Mouse (Mus musculus) MN1 (cell line): ENCODE results near the gene Aco2.
"Not testable (repeated sequence)": the region's sequence is repeated elsewhere in the genome, so short reads cannot be mapped to it uniquely, and the experiment has no call there.

Experiments
- DNase-seq: peaks from one replicate; pipeline ENCODE4 v3.0.0-alpha.2; 2016; ENCODE audit warnings: low spot score

Aco2 gene

DNA sequence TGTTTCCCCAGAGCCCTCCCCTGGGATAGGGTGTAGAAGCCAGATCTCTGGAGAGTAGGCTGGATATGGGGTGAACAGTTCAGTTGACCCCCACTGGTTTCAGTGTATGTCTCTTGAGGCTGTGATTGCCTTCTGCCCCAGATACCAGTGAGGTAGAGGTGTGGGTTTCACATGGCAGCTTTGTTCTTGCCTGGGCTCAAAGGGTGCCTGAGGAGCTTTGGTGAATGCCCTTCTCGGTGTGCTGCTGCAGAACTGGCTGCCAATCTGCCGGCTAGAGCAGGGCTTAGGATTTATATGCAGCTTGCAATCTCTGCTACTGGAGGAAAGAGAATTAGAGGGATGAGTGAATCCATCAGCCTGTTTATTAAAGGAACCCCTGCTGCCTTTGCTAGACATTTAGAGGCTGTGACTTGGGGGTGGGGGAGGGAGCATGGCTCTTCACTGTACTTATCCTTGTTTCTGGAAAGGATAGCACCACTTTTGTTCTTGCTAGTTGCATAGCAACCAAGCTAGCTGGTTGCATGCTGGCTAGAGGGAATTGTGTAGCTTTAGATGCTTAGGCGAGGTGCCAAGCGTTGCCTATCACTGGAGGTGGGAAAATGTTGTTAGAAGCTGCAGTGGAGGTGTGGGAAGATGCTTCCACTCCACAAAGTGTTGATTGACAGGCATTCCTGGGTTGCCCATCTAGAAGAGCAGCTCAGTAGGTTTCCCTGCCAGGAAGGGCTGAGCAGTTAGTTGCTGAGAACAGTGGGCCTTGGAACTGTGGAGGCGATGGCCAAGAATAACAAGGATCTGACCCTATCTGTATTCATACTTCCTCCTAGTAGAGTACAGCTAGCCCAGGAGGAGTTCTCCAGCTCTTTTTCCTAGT is 7.7 kb downstream of the Aco2 start:
- peak; percentile 68 for DNase-seq

DNA sequence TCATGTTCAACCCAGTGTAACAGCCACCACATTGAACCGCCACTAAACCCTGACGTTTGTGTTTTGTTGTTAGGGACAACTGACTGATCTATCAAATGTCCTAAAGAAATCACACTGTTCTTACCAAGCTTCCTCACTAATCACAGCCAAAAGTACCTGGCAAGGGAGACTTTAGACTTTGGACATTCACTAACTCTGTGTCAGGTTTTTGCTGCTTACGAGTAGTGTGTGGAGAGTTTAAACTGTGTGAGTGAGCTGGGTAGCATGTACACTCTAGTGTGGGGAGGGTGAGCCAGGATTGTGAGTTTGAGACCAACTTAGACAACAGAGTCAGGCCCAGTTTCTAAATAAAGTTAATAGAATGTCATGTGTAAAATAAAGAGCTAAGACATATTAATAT is 10.2 kb downstream of the Aco2 start:
- no peak for DNase-seq

DNA sequence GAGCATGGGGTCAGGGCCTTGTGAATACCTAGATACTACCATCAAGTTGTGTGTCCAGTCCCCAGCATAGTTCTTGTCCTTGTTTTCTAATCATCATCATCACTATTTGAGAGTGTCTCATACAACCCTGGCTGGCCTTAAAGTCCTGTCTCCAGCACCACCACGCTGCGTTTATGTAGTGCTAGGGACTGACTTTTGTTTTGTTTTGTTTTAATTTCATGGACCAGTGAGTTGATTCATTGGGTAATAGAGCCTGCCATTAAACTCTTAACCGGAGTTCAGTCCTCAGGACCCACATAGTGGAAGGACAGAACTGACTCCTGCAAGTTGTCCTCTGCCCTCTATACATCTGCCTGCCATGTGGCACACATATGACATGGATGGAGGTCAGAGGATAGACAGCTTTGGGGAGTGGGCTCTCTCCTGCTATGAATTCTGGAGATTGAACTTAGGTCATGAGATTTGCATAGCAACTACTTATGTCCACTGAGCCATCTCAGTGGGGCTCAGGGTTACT is 13.4 kb downstream of the Aco2 start:
- DNase-seq: no peak

DNA sequence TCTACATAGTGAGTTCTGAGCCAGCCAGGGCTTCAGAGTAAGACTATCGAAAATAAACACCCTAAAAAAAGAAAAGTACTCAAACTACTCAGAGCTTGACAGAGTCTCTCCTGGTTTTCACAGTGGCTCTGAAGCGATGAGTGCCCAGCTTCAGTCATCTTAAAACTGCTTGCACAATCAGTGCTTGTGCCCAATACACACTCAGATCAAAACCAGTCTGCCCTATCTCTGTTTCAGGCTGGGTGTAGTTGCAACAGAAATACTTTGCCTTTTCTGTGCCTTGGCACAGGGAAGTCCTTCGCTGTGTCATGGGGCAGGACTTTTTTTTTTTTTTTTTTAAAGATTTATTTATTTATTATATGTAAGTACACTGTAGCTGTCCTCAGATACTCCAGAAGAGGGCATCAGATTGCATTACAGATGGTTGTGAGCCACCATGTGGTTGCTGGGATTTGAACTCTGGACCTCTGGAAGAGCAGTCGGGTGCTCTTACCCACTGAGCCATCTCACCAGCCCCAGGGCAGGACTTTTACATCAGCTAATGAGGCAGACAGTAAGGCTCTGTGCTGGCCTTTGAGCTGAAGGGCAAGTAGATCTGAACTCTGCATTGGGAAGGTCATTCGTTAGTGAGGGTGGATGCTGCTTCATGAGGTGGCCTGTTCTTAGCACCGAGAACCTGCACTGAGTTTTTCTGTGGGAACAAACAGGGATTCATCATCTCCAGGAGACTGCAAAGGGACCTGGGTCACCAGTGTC is 14.9 kb downstream of the Aco2 start:
- DNase-seq: no peak

DNA sequence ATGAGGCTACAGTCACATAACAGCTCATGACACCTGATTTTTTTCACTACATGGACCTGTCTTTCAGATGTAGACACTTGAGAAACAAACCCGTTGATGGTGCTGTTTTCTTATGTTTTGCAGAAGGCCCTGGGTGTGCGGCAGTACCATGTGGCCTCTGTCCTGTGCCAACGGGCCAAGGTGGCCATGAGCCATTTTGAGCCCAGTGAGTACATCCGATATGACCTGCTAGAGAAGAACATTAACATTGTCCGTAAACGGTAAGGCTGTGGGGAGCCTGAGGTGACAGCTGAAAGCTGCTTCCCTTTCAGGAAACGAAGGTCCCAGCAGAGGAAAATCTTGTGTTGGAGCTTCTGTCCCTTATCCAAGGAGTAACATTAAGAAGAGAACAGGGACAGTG is 17.1 kb downstream of the Aco2 start:
- no peak for DNase-seq

DNA sequence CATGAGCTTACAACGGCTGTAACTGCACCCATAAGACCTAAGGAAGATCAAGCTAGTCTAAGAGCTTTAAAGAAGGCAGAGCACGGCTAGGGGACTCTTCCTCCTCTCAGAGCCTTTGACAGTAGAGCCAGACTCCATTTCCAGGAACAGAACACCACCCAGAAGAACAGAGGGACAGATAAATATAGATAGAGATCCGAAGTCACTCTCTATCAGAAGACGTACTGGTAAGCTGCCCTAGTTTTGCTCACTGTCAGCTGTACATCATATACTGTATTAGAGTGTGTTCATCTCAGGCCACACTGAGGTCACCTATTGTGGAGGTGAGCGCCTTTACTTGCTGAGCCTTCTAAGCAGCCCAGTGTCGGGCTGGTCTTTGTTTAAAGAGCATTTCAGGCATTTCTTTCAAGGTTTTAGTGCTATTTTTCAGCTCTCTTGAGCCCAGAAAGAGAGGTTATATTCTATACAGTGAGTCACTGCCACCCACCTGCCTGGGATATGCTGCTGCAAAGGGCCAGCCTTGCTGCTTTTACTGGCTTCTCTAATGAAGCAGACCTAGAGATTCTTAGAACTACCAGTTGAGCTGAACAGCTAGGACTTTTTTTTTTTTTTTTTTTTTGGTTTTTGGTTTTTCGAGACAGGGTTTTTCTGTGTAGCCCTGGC is 19.2 kb downstream of the Aco2 start:
- no peak for DNase-seq

DNA sequence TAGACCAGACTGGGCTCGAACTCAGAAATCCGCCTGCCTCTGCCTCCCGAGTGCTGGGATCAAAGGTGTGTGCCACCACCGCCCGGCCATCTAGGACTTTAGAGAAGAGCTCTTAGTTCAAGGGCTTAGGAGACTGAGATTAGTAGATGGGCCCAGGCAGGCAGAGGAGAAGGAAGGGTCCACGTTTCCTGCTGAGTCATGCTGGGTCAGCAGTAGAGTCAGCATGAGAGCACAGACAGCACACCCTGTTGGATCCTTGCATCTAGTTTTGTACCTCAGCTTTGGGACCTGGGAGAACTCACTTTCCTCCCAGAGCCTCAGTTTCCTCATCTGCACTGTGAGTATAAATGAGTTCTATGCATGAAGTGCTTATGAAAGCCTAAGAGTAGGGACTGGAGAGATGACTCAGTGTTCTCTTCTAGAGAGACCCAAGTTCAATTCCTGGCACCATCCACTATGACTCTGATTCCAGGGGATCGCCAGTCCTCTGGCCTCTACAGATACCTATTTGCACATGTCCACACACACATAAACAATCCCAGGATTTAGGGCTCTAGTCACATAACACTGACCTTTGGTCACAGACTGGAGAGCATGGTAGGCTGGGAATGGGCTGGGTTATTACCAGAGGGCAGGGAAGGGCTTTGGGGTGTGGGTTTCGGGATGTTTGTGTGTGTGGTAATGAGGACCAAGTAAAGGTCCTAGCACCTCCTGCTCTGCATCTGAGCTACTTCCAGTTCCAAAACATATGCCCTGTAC is 19.9 kb downstream of the Aco2 start:
- DNase-seq: no peak

DNA sequence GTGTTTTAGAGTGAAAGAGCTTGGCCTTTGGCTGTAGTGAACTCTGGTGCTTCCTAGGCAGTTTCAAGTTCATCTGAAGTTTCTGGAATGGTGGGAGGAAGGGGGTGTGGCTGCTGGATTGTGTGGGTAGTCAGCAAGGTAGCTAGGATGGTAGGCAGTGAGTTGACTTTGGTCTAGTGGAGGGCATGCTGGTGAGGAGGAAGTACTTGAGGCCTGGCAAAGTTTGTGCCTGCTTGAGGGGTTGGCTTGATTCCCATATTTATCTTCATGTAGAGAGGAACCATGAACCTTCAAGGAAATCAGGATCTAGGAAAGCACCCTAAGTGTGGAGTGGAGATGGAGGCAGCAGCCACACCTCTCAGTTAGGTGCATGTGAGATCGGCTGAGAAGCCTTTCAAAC is 21.9 kb downstream of the Aco2 start:
- DNase-seq: no peak

DNA sequence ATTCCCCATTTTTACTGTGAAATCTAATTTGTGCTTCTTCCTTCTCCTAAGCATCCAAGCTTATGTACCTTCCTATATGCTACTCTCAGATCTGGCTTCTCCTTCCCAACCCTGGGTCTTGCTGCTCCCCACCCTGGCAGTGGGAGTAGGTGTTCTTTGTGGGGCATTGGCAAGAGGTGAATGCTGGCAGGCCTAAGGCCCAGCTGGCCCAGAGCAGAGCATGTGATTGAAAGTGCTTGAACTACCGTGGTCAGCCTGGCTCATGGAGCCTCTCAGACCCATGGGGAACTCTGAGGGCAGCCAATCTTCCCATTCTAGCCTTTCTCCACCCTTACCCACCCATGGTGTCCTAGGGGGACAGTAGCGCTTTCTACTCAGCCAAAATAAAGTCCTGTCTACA is 24.3 kb downstream of the Aco2 start:
- no peak for DNase-seq

DNA sequence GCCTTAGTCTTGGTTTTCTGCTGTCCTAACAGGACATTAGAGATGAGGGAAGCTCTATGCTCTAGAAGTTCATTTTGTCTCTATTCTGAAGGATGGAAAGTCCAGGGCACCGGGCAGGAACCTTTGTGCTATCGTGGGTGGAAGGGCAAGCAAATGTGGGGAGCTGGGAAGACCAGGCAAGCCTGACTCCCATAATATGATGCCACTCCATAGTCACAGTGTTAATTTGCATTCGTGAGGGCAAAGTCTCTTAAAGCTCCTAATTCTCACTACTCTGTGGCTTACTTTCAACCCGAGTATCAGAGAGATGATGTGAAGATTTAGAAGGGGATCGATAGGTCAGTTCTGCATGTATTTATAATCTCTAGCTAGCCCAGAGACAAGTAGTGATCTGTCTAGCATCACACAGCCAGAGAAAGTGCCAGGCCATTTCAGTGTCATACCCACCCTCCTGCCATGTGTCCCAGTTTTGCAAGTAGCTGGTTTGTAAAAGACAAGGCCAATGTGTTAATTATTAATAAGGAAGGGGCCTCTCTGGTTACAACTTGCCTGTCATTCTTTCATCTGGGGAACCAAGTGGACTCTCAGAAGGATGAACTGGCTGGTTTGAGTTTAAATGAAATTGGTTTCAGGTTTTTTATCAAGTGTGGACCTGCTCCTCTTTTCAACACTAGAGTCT is 25.6 kb downstream of the Aco2 start:
- DNase-seq: no peak

DNA sequence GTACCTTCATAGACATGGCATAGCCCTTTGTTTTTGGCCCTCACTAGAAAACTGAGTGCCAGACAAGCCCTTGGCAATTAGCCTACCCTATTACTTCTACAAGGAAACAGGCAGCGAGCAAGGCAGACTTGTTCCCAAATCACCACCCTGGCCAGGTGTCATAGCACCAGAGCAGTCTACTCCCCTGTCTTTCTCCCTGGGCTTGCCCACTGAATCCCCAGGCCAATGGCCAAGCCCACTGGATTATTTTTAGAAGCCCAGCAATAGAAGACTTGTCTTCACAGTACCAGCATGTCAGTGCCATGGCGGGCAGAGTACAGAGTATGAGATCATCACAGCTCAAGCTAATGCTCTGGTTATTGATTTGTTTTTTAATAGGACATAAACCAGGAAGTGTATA is 26.6 kb downstream of the Aco2 start:
- DNase-seq: peak; percentile 79

DNA sequence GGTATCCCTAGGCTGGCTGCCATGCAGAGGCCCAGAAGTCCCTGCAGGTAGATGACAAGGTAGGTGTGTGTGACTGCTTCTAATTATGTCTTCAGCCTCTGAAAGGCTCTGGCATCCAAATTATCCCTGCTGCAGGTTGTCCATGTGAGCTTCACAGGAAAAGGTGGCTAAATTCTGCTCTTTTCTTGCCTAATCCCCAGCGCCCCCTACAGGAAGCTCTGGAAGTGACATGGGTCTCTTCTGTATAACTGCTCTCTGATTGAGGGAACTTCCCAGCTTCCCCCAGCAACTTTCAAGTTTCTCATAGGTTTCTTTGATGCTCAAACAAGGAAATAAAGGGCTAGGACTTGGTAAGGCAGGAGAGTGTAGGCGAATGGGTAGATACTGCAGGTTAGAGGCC is 32.8 kb downstream of the Aco2 start:
- DNase-seq: peak; percentile 84

DNA sequence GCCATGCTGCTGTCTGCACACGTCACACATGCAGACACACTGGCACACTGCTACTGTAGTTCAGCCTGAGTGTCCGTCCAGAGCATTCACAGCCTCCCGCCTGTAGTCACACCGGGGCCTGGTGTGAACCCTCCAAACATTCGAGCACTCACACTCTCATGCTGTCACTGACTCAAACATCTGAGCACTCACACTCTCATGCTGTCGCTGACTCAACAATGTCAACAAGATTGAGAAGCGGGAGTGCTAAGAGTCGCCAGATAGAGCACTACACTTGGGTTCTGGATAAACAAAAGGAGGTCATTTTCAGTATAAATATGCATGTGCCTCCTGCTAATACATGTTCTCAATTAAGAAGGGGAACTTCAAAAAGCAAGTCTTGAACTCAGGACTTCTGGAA is 35.8 kb downstream of the Aco2 start:
- DNase-seq: no peak

DNA sequence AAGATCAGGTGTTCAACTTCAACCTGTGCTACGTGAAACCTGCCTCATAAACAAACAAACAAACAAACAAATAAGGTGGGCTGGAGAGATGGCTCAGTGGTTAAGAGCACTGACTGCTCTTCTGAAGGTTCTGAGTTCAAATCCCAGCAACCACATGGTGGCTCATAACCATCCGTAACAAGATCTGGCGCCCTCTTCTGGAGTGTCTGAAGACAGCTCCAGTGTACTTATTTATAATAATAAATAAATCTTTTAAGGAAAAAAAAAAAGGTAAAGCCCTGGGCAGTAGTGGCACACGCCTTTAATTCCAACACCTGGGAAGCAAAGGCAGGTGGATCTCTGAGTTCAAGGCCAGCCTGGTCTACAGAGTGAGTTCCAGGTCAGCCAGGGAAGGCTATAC is 36.7 kb downstream of the Aco2 start:
- not testable (repeated sequence) for DNase-seq

DNA sequence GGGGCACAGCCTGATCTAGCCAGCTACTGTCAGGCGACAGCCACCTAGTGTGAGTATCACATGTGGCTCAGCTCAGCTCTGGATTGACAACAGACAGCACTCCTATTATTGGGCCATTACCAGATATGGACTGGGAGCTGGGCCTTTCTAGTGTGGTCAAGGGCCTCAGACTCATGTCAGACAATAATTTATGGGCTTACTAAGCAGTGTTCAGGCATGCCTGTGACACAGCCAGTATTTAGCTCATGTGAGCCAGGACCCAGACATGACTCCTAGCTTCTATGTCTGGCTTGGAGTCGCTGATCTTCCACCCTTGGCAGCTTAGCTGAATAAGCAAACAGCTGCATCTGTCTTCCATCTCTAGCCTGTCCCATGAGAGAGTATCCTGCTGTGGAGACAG is 40.4 kb downstream of the Aco2 start:
- peak; percentile 84 for DNase-seq

DNA sequence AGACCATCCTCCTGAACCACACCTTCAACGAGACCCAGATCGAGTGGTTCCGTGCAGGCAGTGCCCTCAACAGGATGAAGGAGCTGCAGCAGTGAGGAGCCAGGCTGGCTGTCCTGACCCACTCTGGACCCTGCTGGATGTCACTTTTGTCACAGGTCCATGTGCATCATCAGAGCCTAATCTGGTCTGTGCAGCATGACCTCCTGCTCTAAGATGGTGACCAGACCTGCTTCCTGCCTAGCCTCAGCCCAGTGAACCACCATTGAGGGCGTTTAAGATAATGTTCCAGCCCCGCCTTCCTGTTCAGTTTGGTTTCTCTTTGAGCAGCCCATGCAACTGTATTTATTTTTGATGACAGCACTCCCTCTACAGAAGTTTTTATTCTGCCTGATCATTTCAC is 42.6 kb downstream of the Aco2 start:
- peak; percentile 48 for DNase-seq

DNA sequence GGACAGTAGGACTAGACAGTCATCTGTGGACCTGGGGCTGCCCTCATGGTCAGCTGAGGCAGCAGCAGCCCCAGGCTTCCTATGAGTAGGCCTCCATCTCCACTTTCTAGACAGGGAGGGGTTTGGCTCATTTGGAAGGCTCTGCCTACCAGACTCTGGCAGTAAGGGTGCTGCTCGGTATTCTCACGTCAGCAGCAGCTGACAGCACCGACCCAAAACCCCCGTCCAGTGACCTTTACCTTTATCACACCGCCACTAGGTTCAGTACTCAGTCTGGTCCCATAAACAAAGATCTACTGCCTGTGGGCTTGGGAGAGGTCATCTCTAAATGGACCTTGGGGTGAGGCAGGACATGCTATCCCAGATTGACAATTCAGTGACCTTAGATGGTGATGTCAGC is 43.6 kb downstream of the Aco2 start:
- no peak for DNase-seq

DNA sequence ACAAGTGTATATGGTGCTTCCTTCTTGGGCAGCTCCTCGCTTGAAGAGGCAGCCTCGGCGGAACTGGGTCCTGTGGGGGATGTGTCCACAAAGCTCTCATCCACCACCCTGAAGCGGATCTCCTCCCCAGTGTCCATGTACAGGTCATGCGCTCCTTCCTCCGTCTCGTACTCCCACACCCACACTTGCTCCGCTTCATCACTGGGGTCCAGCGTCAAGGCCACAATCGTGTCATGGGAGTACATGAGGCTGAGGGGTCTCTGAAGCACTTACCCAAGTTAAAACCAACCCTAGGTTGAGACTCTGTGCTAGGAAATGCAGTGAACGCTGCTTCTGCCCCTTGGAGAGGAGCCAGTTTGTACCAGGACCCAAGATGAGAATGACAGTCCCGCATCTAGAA is 45.1 kb downstream of the Aco2 start:
- DNase-seq: no peak

DNA sequence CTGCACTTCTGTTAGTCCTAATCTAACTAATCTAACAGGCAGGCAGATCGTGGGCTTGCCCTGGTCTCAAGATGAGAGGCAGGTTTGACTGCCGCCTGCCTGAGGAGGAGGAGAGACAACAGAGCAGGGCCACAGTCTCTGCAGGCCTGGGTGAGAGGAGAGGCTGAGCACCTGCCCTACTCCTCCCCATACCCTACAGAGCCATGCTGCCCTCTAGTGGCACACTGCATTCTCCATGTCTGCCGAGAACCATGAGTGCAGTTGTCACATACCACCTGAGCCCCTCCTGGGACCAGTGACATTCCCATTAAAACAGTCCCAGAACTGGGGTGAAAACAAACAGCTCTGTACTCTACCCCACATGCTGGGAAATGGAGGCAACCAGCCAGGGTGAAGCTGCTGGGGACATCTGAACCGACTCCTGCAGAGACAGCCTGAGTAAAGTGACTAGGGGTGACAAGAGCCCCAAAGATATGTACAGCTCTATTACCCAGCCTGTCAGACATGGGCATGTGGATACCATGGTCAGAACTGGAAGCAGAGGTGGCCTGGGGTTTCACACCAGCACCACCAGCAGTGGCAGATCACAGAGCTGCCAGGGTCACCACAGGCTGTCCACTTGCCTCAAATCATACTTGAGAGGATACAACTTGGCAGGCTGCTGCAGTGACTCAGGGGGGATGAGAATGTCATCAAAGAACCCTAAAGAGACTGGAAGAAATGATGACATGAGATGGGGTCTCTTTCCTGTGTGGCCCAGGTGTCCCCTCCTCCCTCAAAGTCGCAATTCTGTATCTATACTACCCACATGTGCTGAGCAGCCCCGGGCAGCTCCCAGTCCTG is 45.7 kb downstream of the Aco2 start:
- DNase-seq: peak; percentile 84

DNA sequence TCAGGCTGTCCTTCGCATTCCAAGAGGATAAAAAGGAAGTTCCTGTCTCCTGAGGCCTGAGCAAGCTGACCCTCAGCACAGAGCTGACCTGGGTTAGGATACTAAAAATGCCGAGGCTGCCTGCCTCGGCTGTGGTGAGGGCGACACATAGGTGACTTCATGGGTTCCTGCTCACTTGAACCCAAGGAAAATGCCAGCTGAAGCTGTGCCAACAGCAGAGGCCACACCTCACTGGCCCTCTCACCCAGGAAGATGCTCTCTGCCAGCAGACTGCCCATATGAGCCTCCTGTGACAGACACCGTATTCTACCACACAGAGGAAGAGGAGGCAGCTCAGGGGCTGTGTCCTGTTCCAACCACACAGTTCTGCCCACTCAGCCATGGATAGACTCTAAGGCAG is 47.0 kb downstream of the Aco2 start:
- no peak for DNase-seq
